Mouse (Mus musculus) midbrain, embryonic 15.5 days (tissue): ENCODE results near the gene S100a4. TPM values are rescaled to one million over a fixed set of nuclear protein-coding genes. Genes with fewer than 3 reads are reported as not detected.

Source experiments
- ATAC-seq: fragments of 200-750 bp; cut with Nextera tagmentation; replicated peaks from 2 replicates; pipeline ENCODE4 v1.8.0; 2017; ENCODE audit warnings: moderate TSS enrichment
- H3K27ac ChIP-seq: fragments of 300-500 bp; sonication (generic); 2 replicates; pipeline ENCODE4 v1.5.1; 2015; ENCODE audit warnings: mild to moderate bottlenecking, inconsistent platforms
- H3K27me3 ChIP-seq: fragments of 300-500 bp; sonication (generic); replicated peaks from 2 replicates; pipeline ENCODE4 v1.6.1; 2015; ENCODE audit warnings: inconsistent platforms
- H3K36me3 ChIP-seq: fragments of 300-500 bp; sonication (generic); replicated peaks from 2 replicates; pipeline ENCODE4 v1.6.1; 2015; ENCODE audit warnings: inconsistent platforms
- H3K4me1 ChIP-seq: fragments of 300-500 bp; sonication (generic); 2 replicates; pipeline ENCODE4 v1.6.1; 2015; ENCODE audit warnings: inconsistent platforms
- H3K4me2 ChIP-seq: fragments of 300-500 bp; sonication (generic); 2 replicates; pipeline ENCODE4 v1.6.1; 2015; ENCODE audit warnings: inconsistent platforms, mild to moderate bottlenecking, moderate library complexity
- H3K4me3 ChIP-seq: fragments of 300-500 bp; sonication (generic); 2 replicates; pipeline ENCODE4 v1.5.1; 2015; ENCODE audit warnings: mild to moderate bottlenecking, inconsistent platforms
- H3K9ac ChIP-seq: fragments of 300-500 bp; sonication (generic); 2 replicates; pipeline ENCODE4 v1.6.1; 2015; ENCODE audit warnings: mild to moderate bottlenecking, inconsistent platforms
- H3K9me3 ChIP-seq: fragments of 300-500 bp; sonication (generic); 2 replicates; pipeline ENCODE4 v1.6.1; 2016; ENCODE audit warnings: inconsistent platforms
- WGBS: fragments of 180-500 bp; shearing (Covaris S2); methylation state at CpG from one replicate; pipeline ENCODE4 v1.1.7; 2015; ENCODE audit warnings: mixed read lengths; 5-methylcytosine and 5-hydroxymethylcytosine counted together
- polyA plus RNA-seq: library from polyadenylated mRNA; unstranded; fragments of >200 nt; fragmentation: Nextera tagmentation; extraction: Ambion mirVana; gene quantifications from 2 replicates; pipeline ENCODE4 v1.2.1, GENCODE M21; 2015

The S100a4 gene
- polyA plus RNA-seq, 1 experiment from 2014 or later = 0.52 TPM

GRCm38 (mm10) chr3:90586016-90586643, 17.4 kb upstream of the S100a4 start:
- Histone ChIP-seq H3K4me1 (no peaks in the 10 kb centered on the region), H3K4me3 (no peak overlapping the region), H3K27me3 (no peaks in the 10 kb centered on the region), H3K9me3 (no peaks in the 10 kb centered on the region), H3K4me2 (no peak overlapping the region), H3K9ac (no peak overlapping the region), H3K36me3 (no peaks in the 10 kb centered on the region), H3K27ac (no peak overlapping the region)
- no peak for ATAC-seq
- 86% methylated on average over 15 of the region's 15 CpGs for WGBS

DNA sequence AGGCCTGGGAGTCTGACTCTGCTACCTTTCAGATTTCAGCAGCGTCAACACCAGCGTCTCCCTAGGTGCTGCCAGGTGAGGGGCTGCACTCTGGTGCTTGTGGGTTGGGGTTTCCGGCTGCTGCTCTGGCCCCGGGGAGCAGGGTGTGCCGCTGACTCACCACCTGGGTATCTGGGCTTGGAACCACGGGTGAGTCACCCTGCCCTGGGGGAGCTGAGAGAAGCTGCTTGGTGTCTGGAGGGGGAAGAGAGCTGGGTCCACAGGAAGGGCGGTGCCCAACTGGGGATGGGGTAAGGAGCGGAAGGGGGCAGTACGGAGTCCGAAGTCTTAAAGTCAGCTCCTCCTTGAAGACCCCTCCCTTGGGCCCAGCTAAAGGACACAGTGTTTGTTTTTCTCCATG, 16.7 kb upstream of the S100a4 start:
- Histone ChIP-seq H3K27me3 (no peaks in the 10 kb centered on the region), H3K36me3 (no peaks in the 10 kb centered on the region), H3K9ac (no peak overlapping the region), H3K4me3 (no peak overlapping the region), H3K9me3 (no peaks in the 10 kb centered on the region), H3K4me1 (no peaks in the 10 kb centered on the region), H3K27ac (no peak overlapping the region), H3K4me2 (no peak overlapping the region)
- WGBS = 69% methylated on average over 10 of the region's 10 CpGs
- ATAC-seq = no peak

GRCm38 (mm10) chr3:90587361-90588101, 16.0 kb upstream of the S100a4 start:
- Histone ChIP-seq H3K4me3 (no peak overlapping the region), H3K4me1 (no peaks in the 10 kb centered on the region), H3K9ac (no peak overlapping the region), H3K9me3 (no peaks in the 10 kb centered on the region), H3K27ac (no peak overlapping the region), H3K36me3 (no peaks in the 10 kb centered on the region), H3K27me3 (no peaks in the 10 kb centered on the region), H3K4me2 (no peak overlapping the region)
- 89% methylated on average over 14 of the region's 14 CpGs for WGBS
- no peak for ATAC-seq

DNA sequence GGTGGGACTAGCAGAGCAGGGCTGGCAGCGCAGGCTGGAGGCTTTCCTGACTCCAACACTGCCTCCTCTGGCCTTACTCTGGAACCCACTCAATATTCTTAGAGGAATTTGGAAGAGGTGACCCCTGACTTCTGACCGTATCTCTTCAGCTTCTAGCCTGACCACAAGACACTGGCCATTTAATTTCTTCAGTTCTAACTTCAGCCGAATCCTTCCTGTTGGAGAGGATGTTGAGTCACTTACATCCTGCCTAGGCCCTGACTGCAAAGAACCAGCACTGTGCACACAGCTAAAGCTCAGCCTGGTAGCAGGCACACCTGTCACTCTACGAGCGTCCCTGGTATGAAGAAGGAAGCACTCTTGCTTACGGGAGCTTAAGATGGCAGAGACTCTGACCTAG, 14.2 kb upstream of the S100a4 start:
- no peak for ATAC-seq
- Histone ChIP-seq H3K9ac (no peak overlapping the region), H3K36me3 (no peaks in the 10 kb centered on the region), H3K9me3 (no peaks in the 10 kb centered on the region), H3K27ac (no peak overlapping the region), H3K4me1 (no peaks in the 10 kb centered on the region), H3K4me3 (no peak overlapping the region), H3K27me3 (no peaks in the 10 kb centered on the region), H3K4me2 (no peak overlapping the region)
- WGBS = 89% methylated on average over 6 of the region's 6 CpGs

GRCm38 (mm10) chr3:90589947-90590346, 13.6 kb upstream of the S100a4 start, which contains the start of gene S100a2:
Gene S100a2, plus strand, starts transcription at chr3:90590247.
- Histone ChIP-seq H3K27ac (no peak within 1 kb of the TSS), H3K9me3 (no peaks in the 10 kb centered on the region), H3K4me2 (no peak within 1 kb of the TSS), H3K4me1 (no peaks in the 10 kb centered on the region), H3K36me3 (no peaks in the 10 kb centered on the region), H3K4me3 (no peak within 1 kb of the TSS), H3K9ac (no peak within 1 kb of the TSS), H3K27me3 (no peaks in the 10 kb centered on the region)
- 84% methylated on average over 8 of the region's 8 CpGs for WGBS
- no peak for ATAC-seq

DNA sequence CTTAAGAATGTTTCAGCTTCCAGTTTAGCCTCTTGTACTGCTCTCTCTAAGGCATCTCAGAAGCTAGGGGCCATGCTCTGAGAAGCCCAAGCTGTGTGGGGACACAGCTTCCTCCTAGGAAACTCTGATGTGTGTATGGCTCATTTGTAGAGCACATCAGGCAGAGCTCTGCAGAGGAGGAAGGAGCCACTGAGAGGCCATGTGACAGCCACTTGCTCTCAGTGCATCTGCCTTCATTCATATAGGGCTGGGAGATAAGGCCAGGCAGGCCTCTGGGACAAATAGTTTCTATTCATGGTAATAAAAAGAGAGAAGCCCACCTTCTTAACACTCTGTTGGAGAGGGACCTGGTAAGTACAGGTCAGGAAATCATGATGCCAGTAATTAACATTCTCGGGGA, 9.1 kb upstream of the S100a4 start:
- no peak for ATAC-seq
- Histone ChIP-seq H3K9me3 (no peaks in the 10 kb centered on the region), H3K9ac (no peak overlapping the region), H3K4me3 (no peak overlapping the region), H3K27ac (no peak overlapping the region), H3K36me3 (no peaks in the 10 kb centered on the region), H3K4me1 (no peaks in the 10 kb centered on the region), H3K4me2 (no peak overlapping the region), H3K27me3 (no peaks in the 10 kb centered on the region)
- WGBS = 87% methylated on average over 1 of the region's 1 CpGs

DNA sequence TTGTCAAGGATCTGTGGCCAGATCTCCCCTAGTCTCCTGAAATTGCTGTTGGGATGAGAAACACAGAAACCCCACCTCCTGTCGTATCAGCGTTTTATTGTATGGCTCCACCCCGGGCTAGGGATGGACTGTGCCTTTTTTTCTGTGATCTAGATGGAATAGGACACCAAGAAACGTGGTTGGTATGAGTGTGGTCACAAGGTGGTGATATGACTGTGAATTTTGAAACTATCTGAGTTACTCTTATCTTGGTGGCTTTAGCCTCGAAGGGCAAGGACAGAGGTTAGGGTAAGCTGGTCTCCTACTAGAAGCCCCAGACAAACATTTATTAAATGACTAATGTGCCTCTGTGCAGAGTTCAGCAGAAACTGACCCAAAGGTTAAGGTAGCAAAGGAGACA, 8.0 kb upstream of the S100a4 start:
- H3K9me3 ChIP-seq = no peaks in the 10 kb centered on the region
- H3K27me3 ChIP-seq = no peaks in the 10 kb centered on the region
- H3K9ac ChIP-seq = no peak overlapping the region
- no peak overlapping the region for H3K4me2 ChIP-seq
- ATAC-seq = no peak
- no peak overlapping the region for H3K4me3 ChIP-seq
- H3K36me3 ChIP-seq = no peaks in the 10 kb centered on the region
- H3K27ac ChIP-seq = no peak overlapping the region
- no peaks in the 10 kb centered on the region for H3K4me1 ChIP-seq
- WGBS = 82% methylated on average over 5 of the region's 5 CpGs

DNA sequence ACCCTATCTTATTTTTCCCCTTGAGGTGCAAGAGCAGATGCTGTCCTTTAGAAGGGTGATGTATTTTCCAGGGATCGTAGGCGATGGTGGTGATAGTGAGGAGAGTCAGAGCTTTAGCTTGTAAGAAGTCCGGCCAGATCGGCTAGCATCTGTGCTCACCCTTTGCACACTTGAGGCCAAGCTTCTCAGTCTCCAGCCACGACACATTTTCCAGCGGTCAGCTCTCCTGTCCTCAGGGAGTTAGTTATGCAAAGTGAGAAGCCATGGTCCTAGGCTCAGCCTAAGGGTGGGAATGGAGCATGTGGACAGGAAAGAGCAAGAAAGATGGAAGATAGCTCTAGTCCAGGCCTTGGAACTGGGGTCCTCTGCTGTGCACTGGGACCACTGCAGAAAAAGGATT, 6.8 kb upstream of the S100a4 start:
- Histone ChIP-seq H3K27ac (no peak overlapping the region), H3K4me1 (no peaks in the 10 kb centered on the region), H3K9ac (no peak overlapping the region), H3K36me3 (no peaks in the 10 kb centered on the region), H3K4me3 (no peak overlapping the region), H3K9me3 (no peaks in the 10 kb centered on the region), H3K4me2 (no peak overlapping the region), H3K27me3 (no peaks in the 10 kb centered on the region)
- 93% methylated on average over 6 of the region's 6 CpGs for WGBS
- no peak for ATAC-seq

DNA sequence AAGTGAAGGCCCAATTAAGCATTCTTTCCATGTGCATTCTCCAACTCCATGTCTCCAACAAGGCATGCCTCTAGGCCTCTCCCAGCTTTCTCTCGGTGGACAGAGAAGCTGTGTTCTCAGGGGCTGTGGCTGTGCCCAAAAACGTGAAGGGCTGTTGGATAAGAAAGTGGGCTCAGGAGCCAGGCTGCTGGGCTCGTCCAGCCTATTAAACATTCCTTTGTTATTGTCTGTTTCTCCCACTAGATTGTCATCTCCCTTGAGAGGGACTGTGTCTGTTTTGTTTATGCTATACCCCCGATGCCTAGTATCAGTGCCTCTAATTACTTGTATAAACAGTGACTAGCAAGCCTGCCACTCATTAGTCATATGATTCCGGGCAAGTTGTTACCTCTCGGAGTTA, 5.8 kb upstream of the S100a4 start:
- no peak overlapping the region for H3K9ac ChIP-seq
- H3K4me2 ChIP-seq = no peak overlapping the region
- ATAC-seq = no peak
- no peaks in the 10 kb centered on the region for H3K36me3 ChIP-seq
- no peak overlapping the region for H3K27ac ChIP-seq
- no peak overlapping the region for H3K4me3 ChIP-seq
- H3K27me3 ChIP-seq = no peaks in the 10 kb centered on the region
- no peaks in the 10 kb centered on the region for H3K9me3 ChIP-seq
- WGBS = 61% methylated on average over 6 of the region's 6 CpGs
- H3K4me1 ChIP-seq = no peaks in the 10 kb centered on the region

- Histone ChIP-seq H3K9me3 (no peaks in the 10 kb centered on the region), H3K4me3 (no peak overlapping the region), H3K27me3 (no peaks in the 10 kb centered on the region), H3K4me1 (no peaks in the 10 kb centered on the region), H3K36me3 (no peaks in the 10 kb centered on the region), H3K4me2 (no peak overlapping the region), H3K27ac (no peak overlapping the region), H3K9ac (no peak overlapping the region)
- WGBS = 83% methylated on average over 4 of the region's 4 CpGs
- ATAC-seq = no peak
Measured at GRCm38 (mm10) chr3:90598212-90598611, 5.4 kb upstream of the S100a4 start.

DNA sequence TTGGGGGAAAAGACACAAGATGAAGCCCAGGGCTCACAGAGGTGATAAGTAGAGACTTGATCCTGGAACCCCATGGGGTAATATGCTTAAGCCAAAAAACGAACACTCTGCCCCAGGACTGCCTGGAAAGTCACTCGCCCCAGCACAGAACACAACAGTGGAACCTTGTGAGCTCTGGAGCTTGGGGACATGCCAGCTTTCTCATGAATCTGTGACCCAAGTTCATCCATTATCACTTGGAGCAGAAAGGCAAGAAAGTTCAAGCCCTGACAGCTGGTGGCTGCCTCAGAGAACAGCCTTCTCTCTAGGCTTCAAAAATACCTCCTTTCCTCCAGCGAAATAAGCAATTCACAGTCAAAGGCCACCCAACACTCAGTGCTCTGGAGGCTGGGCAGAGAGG, 4.2 kb upstream of the S100a4 start:
- H3K9me3 ChIP-seq = no peaks in the 10 kb centered on the region
- no peak overlapping the region for H3K4me3 ChIP-seq
- no peak for ATAC-seq
- H3K9ac ChIP-seq = no peak overlapping the region
- no peaks in the 10 kb centered on the region for H3K36me3 ChIP-seq
- H3K4me2 ChIP-seq = no peak overlapping the region
- H3K27me3 ChIP-seq = no peaks in the 10 kb centered on the region
- H3K27ac ChIP-seq = no peak overlapping the region
- 86% methylated on average over 3 of the region's 3 CpGs for WGBS
- H3K4me1 ChIP-seq = no peaks in the 10 kb centered on the region

DNA sequence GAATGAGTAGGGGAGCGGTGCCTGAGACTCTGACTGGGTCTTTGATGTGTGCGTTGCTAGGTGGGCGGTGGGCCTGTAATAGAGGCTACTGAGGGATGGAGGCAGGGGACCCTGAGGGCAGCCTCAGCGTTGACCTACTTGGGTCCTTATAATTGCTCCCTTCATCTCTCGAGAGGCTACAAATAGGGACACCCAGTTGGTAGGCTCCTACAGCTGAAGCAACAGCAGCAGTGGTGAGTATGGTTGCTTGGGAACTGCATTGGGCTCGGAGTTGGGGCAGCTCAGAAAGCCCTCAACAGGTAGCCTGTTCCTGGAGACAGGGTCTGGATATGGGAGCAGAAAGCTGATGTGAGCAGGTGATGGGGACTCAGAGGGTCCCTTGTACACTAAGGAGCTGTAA, 3.5 kb upstream of the S100a4 start:
- Histone ChIP-seq H3K27me3 (no peaks in the 10 kb centered on the region), H3K9ac (no peak overlapping the region), H3K36me3 (no peaks in the 10 kb centered on the region), H3K4me1 (no peaks in the 10 kb centered on the region), H3K9me3 (no peaks in the 10 kb centered on the region), H3K4me3 (no peak overlapping the region), H3K4me2 (no peak overlapping the region), H3K27ac (no peak overlapping the region)
- WGBS = 88% methylated on average over 6 of the region's 6 CpGs
- ATAC-seq = no peak
